Mouse (Mus musculus) embryonic facial prominence, embryonic 13.5 days (tissue): ENCODE data around the gene Tcf23. TPM values are rescaled to one million over a fixed set of nuclear protein-coding genes. Genes with fewer than 3 reads are reported as not detected.
A peak's percentile ranks its signal among the peaks of the same experiment; 100 is the strongest.

Source experiments
- ATAC-seq: fragments of 200-750 bp; cut with Nextera tagmentation; 2 replicates; pipeline ENCODE4 v1.8.0; 2017; ENCODE audit warnings: low read depth; ENCODE audit not compliant: insufficient number of reproducible peaks, insufficient read depth, low FRiP score, low TSS enrichment
- H3K27ac ChIP-seq: fragments of 300-500 bp; sonication (generic); 2 replicates; pipeline ENCODE4 v1.5.1; 2015; ENCODE audit warnings: moderate library complexity, mild to moderate bottlenecking, inconsistent platforms
- H3K27me3 ChIP-seq: fragments of 300-500 bp; sonication (generic); 2 replicates; pipeline ENCODE4 v1.6.1; 2015; ENCODE audit warnings: mild to moderate bottlenecking, inconsistent platforms
- H3K36me3 ChIP-seq: fragments of 300-500 bp; sonication (generic); 2 replicates; pipeline ENCODE4 v1.6.1; 2015; ENCODE audit warnings: mild to moderate bottlenecking, inconsistent platforms
- H3K4me1 ChIP-seq: fragments of 300-500 bp; sonication (generic); 2 replicates; pipeline ENCODE4 v1.6.1; 2015; ENCODE audit warnings: inconsistent platforms
- H3K4me2 ChIP-seq: fragments of 300-500 bp; sonication (generic); 2 replicates; pipeline ENCODE4 v1.6.1; 2015; ENCODE audit warnings: moderate library complexity, mild to moderate bottlenecking, inconsistent platforms
- H3K4me3 ChIP-seq: fragments of 300-500 bp; sonication (generic); 2 replicates; pipeline ENCODE4 v1.5.1; 2015; ENCODE audit warnings: mild to moderate bottlenecking, inconsistent platforms
- H3K9ac ChIP-seq: fragments of 300-500 bp; sonication (generic); 2 replicates; pipeline ENCODE4 v1.6.1; 2015; ENCODE audit warnings: mild to moderate bottlenecking, inconsistent platforms
- H3K9me3 ChIP-seq: fragments of 300-500 bp; sonication (generic); 2 replicates; pipeline ENCODE4 v1.6.1; 2016; ENCODE audit warnings: inconsistent platforms
- WGBS: fragments of 180-500 bp; shearing (Covaris S2); methylation state at CpG from one replicate; pipeline ENCODE4 v1.1.7; 2015; ENCODE audit warnings: mixed read lengths; 5-methylcytosine and 5-hydroxymethylcytosine counted together
- polyA plus RNA-seq: library from polyadenylated mRNA; unstranded; fragments of >200 nt; fragmentation: Nextera tagmentation; extraction: Ambion mirVana; gene quantifications from 2 replicates; pipeline ENCODE4 v1.2.1, GENCODE M21; 2015

Tcf23 gene
- polyA plus RNA-seq, 1 experiment from 2014 or later = not detected

DNA sequence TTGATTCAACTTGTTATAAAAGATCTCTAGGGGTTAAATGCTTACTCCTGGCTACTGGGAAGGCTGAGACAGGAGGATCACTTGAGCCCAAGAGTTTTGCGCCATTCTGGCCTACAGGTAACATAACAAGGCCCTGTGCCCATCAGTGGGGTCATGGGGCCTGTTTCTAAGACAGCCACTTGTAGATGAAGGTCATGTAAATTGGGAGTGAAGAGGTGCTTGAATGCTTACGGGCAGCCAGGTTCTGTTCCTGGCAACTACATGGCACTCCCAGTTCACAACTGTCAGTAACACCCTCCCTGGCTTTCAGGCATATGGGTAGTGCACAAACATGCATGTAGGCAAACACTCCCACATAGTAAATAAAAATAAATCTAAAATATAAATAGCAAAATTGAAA, 17.5 kb upstream of the Tcf23 start:
- H3K9me3 ChIP-seq = no peaks in the 10 kb centered on the region
- WGBS = 93% methylated on average over 2 of the region's 2 CpGs
- peaks cover 42% of the 10 kb centered on the region for H3K36me3 ChIP-seq
- H3K9ac ChIP-seq = no peak overlapping the region
- H3K4me3 ChIP-seq = no peak overlapping the region
- H3K27me3 ChIP-seq = peaks cover 4% of the 10 kb centered on the region; the same call in 1 of the 2 replicates
- H3K4me2 ChIP-seq = peak overlapping the region; percentile 89
- ATAC-seq = no peak
- H3K4me1 ChIP-seq = peaks cover 21% of the 10 kb centered on the region
- peak overlapping the region; percentile 83; the same call in 1 of the 2 replicates for H3K27ac ChIP-seq

DNA sequence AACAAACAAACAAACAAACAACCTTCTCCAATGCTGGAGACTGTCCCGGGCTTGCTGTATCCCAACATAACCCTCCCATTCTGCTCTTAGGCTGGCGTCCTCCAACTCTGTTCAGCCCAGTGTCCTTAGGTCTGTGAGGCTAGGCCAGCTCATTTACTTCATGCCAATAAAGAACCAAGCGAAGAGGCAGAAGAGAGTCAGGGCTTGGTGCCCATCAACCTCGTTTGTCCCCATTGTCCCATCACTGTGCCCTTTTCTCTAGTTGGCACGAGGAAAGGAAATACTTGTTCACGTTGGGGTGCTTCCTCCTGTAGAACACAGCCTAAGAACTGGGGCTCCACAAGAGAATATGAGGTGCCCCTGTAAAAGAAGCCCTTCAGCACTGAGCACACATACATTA, 16.8 kb upstream of the Tcf23 start:
- Histone ChIP-seq H3K9me3 (no peaks in the 10 kb centered on the region), H3K27ac (no peak overlapping the region), H3K4me1 (peaks cover 21% of the 10 kb centered on the region), H3K36me3 (peaks cover 44% of the 10 kb centered on the region), H3K27me3 (no peaks in the 10 kb centered on the region), H3K4me3 (no peak overlapping the region), H3K9ac (no peak overlapping the region), H3K4me2 (no peak overlapping the region)
- WGBS = 91% methylated on average over 6 of the region's 6 CpGs
- ATAC-seq = no peak

DNA sequence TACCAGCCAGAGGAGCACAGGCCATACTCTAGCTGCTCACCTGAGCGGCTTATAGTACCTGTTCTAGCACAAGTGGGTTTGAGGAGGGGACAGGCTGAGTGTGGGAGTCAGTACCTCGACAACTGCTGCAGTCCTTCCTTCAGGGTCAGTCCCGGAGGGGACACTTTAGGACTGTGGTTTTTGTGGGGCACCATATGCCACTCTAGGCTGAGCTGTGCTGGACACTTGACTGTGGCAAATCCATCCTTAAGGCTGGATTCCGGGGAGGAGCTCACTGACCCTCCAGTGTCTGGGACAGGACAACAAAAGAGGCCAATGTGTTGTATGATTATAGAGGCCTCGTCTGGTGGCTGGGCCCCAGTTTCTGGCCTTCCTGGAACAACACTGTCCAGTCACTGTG, 15.9 kb upstream of the Tcf23 start:
- Histone ChIP-seq H3K9me3 (no peaks in the 10 kb centered on the region), H3K9ac (no peak overlapping the region), H3K4me3 (no peak overlapping the region), H3K4me1 (peaks cover 24% of the 10 kb centered on the region), H3K27ac (no peak overlapping the region), H3K36me3 (peaks cover 48% of the 10 kb centered on the region), H3K27me3 (no peaks in the 10 kb centered on the region), H3K4me2 (no peak overlapping the region)
- ATAC-seq = no peak
- WGBS = 87% methylated on average over 5 of the region's 5 CpGs

DNA sequence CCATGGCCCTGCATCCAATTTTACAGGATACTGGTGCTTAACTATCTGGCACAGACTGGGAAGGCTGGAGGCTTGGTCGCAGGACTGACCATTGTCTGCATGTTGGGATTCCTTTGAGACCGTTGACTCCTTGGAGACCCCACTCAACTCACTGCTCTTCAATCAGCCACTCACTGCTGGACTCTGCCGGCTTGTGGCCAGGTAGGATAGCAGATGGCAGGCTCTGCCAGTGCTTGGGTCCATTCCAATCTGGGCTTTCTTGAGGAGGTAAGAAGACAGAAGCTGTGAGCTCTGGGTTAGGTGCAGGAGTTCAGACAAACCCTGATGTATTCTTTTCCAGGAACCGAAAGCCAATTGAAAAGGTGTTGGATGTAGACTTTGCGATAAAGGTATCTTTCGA, 14.4 kb upstream of the Tcf23 start:
- ATAC-seq = no peak
- H3K4me2 ChIP-seq = no peak overlapping the region
- 96% methylated on average over 6 of the region's 6 CpGs for WGBS

DNA sequence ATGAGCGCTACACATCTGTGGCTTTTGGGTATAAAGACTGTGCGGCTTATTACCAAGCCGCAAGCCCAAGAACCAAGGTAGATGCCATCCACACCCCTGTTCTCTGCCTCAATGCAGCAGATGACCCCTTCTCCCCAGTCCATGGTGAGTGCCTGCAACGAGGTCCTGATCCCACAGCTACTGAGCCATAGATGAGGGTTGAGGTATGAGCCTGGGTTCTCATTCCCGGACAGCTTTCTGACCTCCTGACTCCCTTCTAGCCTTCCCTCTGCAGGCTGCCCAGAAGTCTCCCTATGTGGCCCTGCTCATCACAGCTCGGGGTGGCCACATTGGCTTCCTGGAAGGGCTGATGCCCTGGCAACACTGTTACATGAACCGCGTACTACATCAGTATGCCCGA, 13.9 kb upstream of the Tcf23 start:
- Histone ChIP-seq H3K27ac (no peak overlapping the region), H3K4me1 (peaks cover 30% of the 10 kb centered on the region), H3K9ac (no peak overlapping the region), H3K4me3 (no peak overlapping the region), H3K36me3 (peaks cover 62% of the 10 kb centered on the region), H3K4me2 (no peak overlapping the region), H3K9me3 (no peaks in the 10 kb centered on the region), H3K27me3 (no peaks in the 10 kb centered on the region)
- 96% methylated on average over 9 of the region's 9 CpGs for WGBS
- no peak for ATAC-seq

More for the DNA sequence above, 14.4 kb upstream of the Tcf23 start:
- no peak overlapping the region for H3K27ac ChIP-seq
- peaks cover 31% of the 10 kb centered on the region for H3K4me1 ChIP-seq
- no peaks in the 10 kb centered on the region for H3K27me3 ChIP-seq
- no peak overlapping the region for H3K4me3 ChIP-seq
- H3K36me3 ChIP-seq = peaks cover 62% of the 10 kb centered on the region
- H3K9me3 ChIP-seq = no peaks in the 10 kb centered on the region
- no peak overlapping the region for H3K9ac ChIP-seq

DNA sequence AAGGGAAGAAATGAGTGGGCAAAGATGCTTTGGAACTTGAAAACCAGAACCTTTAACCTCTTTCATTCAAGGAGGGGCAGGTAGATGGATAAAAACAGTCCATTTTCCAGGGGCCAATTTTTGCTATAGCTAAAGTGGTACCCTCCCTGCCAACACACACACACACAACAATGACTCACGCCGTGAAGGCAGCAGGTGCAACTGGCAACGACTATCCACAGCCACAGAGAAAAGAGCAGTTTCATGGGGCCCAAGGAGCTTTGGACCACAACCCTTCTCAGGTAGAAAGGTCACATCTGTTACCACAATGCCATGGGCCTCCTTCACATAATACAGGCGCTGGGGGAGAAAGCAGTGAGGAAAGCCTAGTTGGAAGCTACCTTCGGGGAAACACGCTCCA, 12.7 kb upstream of the Tcf23 start:
- Histone ChIP-seq H3K9me3 (no peaks in the 10 kb centered on the region), H3K4me3 (no peak overlapping the region), H3K9ac (no peak overlapping the region), H3K27me3 (no peaks in the 10 kb centered on the region), H3K4me2 (no peak overlapping the region), H3K27ac (no peak overlapping the region), H3K36me3 (peaks cover 62% of the 10 kb centered on the region), H3K4me1 (peaks cover 22% of the 10 kb centered on the region)
- 92% methylated on average over 6 of the region's 6 CpGs for WGBS
- ATAC-seq = no peak

DNA sequence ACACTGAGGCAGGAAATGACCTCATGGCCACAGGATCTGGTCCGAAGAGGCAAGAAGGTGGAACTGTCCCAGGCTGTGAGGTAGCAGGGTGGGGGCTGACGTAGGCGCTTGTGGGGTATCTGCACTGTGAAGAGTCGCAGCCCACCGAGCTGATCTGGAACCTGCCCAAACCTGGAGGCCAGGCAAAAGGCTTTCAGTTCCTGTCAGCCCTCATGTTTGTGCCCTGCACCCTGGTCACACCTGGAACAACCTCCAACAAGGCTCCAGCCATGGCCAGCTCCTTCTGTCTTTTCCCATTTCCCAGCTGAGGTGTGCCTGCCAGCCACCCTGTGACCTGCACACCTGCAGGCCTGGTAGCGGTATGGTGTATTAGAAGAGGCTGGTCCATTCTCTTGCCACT, 10.6 kb upstream of the Tcf23 start:
- H3K9me3 ChIP-seq = no peaks in the 10 kb centered on the region
- H3K27ac ChIP-seq = no peak overlapping the region
- H3K36me3 ChIP-seq = peaks cover 51% of the 10 kb centered on the region
- no peak for ATAC-seq
- no peaks in the 10 kb centered on the region for H3K27me3 ChIP-seq
- H3K4me3 ChIP-seq = peak overlapping the region; percentile 1; the same call in 1 of the 2 replicates
- H3K4me1 ChIP-seq = peaks cover 19% of the 10 kb centered on the region
- 94% methylated on average over 6 of the region's 6 CpGs for WGBS
- peak overlapping the region; percentile 27; the same call in 1 of the 2 replicates for H3K9ac ChIP-seq
- peak overlapping the region; percentile 86; the same call in 1 of the 2 replicates for H3K4me2 ChIP-seq

DNA sequence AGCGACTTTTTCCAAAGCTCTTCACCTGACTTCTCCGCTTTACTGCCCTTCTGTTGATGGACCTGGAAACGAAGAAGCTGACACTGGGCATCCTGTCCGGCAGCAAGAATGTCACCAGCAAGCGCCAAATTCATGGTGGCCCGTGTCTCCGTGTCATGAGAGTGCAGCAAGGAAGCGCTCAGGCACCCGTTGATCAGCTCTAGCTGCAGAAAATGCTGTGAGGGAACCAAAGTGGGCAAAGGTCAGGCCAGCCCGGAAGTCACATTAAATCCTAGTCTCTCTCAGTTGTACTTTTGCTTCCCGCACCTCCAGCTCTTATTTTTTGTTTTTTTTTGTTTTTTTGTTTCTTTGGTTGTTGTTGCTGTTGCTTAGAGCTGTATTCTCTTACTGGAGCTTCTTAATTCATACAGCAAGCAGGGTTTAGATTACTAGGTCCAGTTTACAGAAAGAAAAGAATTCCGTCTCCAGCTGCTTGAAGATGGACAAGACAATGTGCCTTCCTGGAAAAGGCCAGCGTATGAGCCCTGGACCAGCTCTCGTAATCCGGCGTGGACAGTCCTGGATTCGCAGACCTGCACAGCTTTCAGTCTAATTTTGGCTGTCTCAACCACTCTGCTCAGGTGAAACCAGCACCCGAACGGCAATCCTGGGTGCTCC, 9.1 kb upstream of the Tcf23 start:
- ATAC-seq = no peak
- Histone ChIP-seq H3K4me3 (peak overlapping the region; percentile 86), H3K9ac (peak overlapping the region; percentile 92), H3K36me3 (peaks cover 36% of the 10 kb centered on the region), H3K27ac (peak overlapping the region; percentile 91), H3K4me1 (peaks cover 19% of the 10 kb centered on the region), H3K27me3 (no peaks in the 10 kb centered on the region), H3K4me2 (peak overlapping the region; percentile 86), H3K9me3 (no peaks in the 10 kb centered on the region)
- WGBS = 27% methylated on average over 19 of the region's 19 CpGs

DNA sequence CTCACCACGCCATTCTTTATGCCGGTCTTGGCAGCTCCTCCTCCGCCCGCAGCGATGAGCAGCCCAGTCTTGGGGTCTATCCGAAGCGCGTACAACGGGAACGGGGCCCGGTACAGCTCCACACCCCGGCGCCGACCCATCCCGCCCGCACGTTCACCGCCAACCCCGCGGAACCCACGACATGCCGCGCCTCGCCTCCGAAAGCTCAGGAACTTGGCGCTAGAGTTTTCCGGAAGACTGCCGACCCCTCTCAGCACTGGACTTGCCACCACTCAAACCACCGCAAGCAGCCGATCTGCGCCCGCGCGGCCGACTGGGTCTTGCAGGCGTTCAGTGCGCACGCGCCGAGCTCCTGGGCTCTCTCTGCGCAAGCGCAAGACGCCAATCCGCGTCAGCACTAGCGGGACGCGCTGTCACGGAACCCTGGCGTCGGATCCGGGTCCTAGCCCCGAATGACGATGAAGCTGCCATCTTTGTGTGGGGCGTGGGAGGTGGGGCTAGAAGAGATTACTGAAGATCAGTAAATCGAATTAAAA, 8.4 kb upstream of the Tcf23 start, which contains the start of gene Preb:
Gene Preb (minus strand): TSS at position 396 of the 536 bp plus-strand sequence.
- Histone ChIP-seq H3K4me3 (peak within 1 kb of the TSS; percentile 86), H3K4me1 (peaks cover 19% of the 10 kb centered on the region), H3K27me3 (no peaks in the 10 kb centered on the region), H3K27ac (peak within 1 kb of the TSS; percentile 91), H3K9ac (peak within 1 kb of the TSS; percentile 92), H3K9me3 (no peaks in the 10 kb centered on the region), H3K36me3 (peaks cover 29% of the 10 kb centered on the region), H3K4me2 (peak within 1 kb of the TSS; percentile 86)
- WGBS = 1% methylated on average over 56 of the region's 56 CpGs
- peak; percentile 92 for ATAC-seq

DNA sequence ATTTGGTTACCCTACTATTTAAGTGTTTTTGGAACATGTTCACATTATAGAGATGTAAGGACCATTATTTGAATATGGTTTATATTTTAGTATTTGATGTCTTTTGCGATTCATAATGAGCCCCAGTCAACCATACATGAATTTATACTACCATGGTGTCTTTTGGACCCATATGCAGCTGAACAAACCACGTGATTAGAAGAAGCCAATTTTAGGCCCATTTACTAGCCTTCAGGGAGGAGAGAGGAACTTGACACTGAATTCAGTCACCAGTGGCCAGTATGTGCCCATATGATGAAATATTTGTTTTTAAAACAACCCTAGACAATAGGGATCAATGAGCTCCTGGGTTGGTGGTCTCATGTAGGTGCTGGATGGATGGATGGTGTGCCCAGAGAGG, 7.6 kb upstream of the Tcf23 start:
- Histone ChIP-seq H3K9me3 (no peaks in the 10 kb centered on the region), H3K9ac (peak overlapping the region; percentile 92), H3K4me1 (peaks cover 19% of the 10 kb centered on the region), H3K36me3 (peaks cover 21% of the 10 kb centered on the region), H3K27me3 (no peaks in the 10 kb centered on the region), H3K27ac (0 out of 2 replicates have a peak overlapping the region, but pooled peaks have one; percentile 48), H3K4me3 (peak overlapping the region; percentile 86; the same call in 1 of the 2 replicates), H3K4me2 (peak overlapping the region; percentile 86)
- 91% methylated on average over 2 of the region's 2 CpGs for WGBS
- ATAC-seq = no peak

DNA sequence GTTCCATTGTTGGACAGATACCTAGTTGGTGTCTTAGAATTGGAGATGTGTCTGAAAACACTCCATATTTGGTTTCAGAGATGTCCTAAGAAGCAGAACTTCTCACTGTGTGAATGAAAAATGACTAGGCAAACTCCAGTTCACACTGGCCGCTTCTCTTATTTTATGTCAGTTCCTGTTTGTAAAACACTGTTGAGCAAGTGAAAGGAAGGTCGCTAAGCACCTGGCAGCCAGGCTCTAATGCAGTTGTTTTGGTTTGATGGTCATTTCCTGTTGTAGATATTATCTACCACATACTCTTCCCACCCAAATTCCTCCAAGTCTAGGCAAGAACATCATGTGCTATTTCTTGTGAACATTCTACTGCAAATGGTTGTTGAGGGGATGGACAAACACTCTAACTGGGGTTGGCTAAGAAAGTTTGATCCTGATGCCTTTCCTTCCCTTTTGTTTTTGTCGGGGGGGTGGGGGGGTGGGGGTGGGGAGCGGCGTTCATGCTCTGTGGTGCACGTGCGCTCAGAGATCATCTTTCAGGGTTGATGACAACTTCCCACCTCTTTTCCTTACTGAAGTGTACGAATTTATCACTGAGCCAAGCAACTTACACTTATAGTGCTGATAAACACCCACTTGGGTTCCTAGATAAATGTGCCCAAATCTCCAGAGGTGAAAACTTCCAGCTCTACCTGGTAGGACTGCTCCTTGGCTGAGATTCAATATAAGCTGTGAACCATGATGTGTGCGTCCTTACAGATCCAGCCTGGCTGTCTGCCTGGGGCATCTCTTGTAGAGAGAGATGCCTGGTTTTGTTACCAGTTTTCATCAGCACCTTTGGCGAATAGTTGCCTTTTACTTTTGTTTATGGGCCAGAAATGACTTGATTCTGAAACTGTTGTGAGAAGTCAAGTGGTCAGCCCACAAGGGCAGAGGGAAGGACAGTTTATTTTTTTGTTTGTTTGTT, 6.6 kb upstream of the Tcf23 start:
- H3K27me3 ChIP-seq = no peaks in the 10 kb centered on the region
- H3K36me3 ChIP-seq = peaks cover 18% of the 10 kb centered on the region
- no peak overlapping the region for H3K4me2 ChIP-seq
- H3K4me3 ChIP-seq = no peak overlapping the region
- H3K27ac ChIP-seq = no peak overlapping the region
- H3K9me3 ChIP-seq = no peaks in the 10 kb centered on the region
- peaks cover 19% of the 10 kb centered on the region for H3K4me1 ChIP-seq
- ATAC-seq = no peak
- H3K9ac ChIP-seq = no peak overlapping the region
- 77% methylated on average over 10 of the region's 10 CpGs for WGBS
